Mouse (Mus musculus) spleen, postnatal 4 days (tissue): ENCODE results near the gene Il2rb.
A peak's percentile ranks its signal among the peaks of the same experiment; 100 is the strongest.

Experiments used
- DNase-seq, 2 experiments: peaks; one replicate each; pipeline ENCODE4 v3.0.0; 2022; ENCODE audit warnings: low spot score in 2 of 2

Gene Il2rb

DNA sequence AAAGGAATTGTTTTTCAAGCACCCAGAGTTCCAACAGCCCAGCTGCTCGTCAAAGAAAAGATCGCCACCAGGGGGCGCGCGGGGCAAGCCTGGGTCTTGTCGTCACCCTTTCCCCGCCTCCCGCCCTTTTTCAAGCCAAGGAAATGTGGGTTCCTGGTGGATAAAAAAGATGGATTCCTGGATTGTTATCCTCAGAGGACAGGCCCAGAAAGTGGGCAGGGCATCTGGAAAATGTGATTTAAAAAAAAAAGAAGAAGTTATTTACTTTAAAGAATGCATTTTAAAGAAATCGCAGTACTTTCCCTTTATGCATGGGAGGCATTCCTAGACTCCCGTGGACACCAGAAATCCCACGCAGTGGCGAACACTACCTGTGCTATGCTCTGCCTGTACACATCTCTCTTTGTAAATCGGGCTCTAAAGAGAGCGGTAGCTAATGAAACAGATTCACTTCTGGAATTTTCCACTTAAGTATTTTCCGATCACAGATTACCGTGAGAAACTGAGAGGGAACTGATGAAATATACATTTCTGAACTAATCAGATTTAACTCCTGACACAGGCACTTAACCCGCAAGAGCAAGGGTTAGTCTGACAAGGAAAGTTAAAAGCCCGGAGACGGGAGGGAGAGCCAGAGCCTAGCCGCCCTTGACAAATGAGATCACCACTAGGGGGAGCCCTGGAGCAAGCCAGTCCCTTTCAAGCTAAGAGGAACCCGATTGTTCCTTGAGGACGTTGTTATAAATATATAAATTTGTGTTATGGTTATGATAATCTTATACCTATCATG lies 47.1 kb downstream of the Il2rb start:
- peak; percentile 92 to 99 for DNase-seq

DNA sequence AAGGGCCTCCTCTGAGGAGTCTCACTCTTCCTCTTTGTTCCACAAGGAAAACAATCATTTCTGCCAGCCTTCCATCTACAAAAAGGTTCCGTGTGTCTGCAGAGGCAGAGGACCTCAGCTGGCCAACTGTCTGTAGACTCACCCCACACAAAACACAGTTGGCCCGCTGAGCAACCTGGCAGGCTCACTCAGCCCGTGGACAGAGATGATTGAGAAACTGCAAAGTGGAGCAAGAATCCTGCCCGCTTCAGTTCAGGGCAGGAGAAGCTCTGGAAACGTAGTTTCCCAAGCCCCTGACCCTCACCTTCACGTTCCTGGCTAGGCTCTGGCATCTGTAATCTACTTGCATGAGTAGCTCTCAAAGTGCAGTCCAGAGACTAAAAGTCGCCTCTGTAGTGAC lies 48.0 kb downstream of the Il2rb start:
- no peak for DNase-seq

DNA sequence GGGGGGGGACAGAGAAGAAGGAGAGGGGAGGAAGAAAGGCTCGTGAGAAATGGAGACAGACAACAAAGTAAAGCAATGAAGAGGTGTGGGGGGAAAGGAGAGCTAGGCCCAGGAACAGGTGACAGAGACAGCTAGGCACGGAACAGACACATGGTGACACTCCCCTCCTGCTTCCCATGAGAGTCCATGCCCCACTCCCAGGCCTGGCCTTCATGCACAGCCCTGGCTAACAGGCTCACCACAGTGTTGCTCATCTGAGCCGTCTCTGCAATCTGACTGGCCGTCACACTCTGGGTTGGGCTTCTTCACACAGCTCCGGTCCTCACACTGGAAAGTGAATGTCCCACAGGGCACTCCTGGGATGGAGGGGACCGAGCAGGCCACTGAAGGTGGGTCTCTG lies 51.2 kb downstream of the Il2rb start:
- no peak for DNase-seq

GRCm38 (mm10) chr15:78442231-78442630 lies 52.8 kb downstream of the Il2rb start:
- no peak for DNase-seq

DNA sequence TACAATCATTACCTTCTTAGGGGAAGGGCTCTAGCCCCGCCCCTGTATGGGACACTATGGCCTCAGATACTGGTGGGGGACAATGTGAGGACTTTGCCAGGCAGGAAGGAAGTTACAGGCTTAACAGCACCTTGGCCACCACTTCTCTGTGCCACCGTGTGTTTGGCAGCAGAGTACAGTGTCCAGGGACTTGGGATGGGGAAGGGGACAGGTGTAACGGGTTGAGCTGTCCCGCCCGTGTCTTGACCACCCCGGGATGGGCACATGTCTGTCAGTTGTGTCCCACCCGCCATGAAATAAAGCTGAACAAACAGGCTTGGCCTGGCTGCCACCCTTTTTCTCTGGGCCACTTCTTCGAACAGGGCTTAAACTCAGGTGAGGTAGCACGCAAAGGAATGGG lies 56.1 kb downstream of the Il2rb start:
- no peak for DNase-seq

DNA sequence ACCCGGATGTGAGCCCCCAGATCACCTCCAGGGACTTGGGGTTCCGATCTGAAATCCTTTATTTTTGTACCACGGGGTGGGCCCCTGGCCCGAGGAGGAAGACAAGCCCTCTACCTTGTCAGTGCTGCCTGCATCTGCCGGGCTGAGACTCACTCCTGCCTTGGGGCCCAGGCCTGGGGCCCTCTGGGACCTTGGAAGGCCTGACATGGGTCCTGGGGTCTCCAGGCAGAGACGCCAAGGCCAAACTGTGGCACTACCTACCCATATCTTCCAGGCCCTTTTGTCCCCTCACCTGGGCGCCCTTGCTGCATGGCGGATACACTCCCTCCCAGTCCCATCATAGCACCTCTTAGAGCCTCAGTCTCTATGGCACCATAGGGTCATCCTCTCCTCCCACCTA lies 56.6 kb downstream of the Il2rb start:
- DNase-seq: no peak

DNA sequence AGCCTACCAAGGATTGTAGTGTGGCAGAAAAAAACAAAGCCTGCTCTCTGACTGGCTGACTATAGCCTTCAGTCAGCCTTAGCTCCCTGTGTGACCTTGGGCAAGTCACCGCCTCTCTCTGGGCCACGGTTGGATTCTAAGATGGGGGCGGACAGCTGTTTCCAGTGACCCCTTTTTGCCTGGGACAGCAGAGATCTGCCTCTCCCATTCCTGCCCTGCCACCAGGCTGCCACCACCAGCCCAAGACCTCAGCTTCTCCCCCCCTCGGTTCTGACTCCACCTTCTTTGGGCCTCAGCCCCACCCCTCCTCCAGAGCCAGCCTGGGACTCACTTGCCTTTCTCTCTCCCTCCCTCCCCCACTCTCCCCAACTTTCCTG lies 57.1 kb downstream of the Il2rb start:
- DNase-seq: no peak

DNA sequence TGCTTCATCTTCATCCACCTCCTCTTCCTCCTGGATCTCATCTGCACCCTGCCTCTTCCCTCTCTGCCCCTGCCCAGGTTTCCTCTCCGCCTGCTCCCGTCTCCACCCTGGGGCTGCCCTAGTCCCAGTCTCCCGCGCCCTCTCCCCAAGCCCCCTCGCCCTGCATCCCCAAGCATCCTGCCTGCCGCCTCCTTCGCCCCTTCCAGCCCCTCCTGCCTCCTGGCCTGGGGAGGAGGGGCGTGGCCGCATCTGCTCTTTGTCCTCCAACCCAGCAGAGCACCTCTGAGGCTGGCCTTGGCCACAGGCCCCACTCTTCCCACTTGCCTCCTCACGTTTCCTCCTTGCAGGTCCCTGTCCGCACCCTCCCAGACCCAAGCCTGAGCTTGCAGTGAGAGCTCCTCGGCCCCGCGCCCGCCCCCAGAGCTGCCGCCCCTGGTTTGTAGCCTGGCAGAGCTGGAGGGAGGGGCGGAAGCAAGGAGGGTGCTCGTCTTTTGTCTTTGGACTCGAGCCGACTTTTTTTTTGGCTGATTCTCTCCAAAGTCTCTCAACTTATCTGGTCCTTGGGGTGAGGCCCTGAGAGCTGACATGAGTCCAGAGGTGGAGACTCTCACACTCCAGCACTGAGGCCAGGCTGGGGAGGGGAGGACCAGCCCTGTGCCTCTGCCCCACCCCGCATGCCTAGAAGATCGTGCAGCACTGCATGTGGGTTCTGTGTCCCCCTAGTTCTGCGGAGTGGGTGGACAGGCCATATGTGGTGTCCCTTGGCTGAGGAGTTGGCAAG lies 57.6 kb downstream of the Il2rb start:
- DNase-seq: no peak

DNA sequence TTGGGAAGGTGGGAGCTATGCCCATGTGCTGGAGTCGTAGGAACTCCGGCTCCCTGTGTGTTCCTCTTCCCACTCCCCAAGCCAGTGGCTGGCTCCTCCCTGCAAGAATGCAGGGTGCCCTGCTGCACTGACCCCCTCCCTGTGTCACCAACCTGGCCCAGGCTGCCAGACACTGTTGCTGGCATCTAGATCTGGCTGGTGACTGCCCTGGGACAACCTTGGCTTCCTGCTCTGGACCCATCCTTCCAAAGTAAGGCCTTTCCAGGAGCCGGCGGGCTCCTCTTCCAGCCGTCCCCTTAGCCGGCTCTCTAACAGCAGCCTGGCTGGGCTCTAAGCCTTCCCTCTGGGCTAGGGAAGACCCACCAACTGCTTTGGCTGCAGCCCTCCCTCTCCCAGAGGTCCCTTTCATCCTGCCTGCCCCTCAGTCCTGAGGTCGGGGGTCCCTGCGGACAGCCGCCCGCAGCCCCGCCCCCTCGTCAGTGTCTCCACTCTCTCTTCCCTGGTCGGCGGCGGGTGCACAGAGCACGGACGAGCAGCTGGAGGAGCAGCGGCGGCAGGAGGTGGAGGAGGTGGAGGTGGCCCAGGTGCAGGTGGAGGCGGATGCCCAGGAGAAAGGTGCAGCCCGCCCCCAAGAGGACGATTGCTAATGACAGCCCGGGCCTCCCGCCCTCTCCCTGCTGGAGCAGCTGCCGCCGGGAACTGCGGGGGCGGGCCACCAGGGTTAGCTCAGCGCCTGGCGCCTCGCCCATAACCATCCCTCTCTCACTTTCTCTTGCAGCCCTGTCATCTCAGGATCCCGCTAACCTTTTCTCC lies 58.5 kb downstream of the Il2rb start:
- peak in 1 of 2 experiments; percentile 50 for DNase-seq

GRCm38 (mm10) chr15:78435681-78436080 lies 59.4 kb downstream of the Il2rb start:
- no peak for DNase-seq

DNA sequence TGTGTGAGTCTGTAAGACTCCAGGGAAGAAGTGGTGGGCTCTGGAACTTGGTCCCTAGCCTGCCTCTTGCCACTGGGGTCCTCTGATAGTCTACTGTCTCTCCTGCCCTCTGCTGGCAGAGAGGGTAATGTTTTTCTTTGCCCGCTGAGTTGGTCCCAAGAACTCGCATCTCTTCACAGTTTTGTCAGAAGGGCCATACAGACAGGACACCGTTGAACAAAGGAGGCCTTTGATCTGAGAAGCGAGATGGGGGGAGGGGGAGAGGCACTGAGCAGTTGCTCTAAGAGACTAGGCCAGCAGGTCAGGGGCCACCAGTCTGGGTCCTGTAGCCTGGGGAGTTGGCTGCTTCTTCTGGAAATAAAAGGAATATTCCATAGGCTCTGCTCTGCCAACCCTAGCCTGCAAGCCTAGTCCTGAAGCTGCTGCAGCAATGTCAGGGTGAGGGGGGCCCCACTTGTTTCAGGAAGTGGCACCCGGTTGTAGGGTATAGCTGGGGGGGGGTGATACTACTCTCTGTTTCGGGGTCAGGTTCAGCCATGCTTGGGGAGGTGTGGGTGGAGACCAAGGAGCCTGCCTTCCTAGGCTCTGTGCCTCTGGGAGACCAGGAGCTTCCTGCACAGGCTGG lies 60.1 kb downstream of the Il2rb start:
- no peak for DNase-seq

DNA sequence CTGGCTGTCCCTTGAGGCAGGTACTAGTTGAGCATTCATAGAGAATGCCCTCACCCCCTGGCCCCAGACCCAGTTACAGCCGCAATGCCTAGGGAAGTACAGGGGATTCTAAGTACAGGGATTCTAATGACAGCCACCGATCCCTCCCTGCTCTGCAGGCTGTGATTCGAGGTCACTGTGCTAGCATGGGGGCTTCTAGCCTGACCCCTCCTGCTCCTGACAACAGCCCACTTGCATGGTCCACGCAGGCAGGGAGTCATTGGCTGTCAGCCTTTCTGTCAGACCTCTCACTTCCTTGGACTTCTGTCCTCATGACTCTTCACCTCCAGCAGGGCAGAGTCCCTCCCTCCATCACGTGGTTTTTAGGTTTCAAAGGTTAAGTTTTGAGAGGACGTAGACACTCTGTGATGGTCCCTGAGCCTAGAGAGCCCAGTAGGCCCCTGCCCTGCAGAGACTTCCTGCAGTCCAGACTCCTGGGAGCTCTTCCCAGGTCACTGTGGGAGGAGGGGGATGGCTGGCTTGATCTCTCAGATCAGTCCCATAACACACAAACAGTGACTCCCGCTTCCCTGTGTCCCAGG lies 63.4 kb downstream of the Il2rb start:
- no peak for DNase-seq

DNA sequence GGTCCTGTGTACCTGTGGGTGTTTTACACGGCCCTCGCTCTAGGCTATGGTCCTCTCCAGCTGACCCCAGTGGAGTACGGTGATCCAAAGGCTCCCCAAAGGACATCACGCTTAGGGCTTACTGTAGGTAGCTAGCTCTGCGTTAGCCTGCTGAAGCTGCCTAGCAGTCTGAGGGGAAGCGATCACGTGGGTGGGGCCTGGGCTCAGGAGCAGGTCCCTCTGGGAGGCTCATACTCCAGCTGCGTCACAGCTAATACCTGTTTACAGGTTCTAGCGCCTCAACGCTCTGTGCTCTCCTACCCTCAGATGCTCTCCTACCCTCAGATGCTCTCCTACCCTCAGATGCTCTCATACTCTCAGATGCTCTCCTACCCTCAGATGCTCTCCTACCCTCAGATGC lies 64.2 kb downstream of the Il2rb start:
- DNase-seq: no peak

- DNase-seq: no peak
Measured at GRCm38 (mm10) chr15:78429871-78430622, 65.0 kb downstream of the Il2rb start.
